Mouse (Mus musculus) heart, embryonic 13.5 days (tissue): ENCODE measurements around the gene Mfsd4b5. TPM values are rescaled to one million over a fixed set of nuclear protein-coding genes. Genes with fewer than 3 reads are reported as not detected.
"Not testable (repeated sequence)": the region's sequence is repeated elsewhere in the genome, so short reads cannot be mapped to it uniquely, and the experiment has no call there.

Experiments
- ATAC-seq: fragments of 200-750 bp; cut with Nextera tagmentation; 2 replicates; pipeline ENCODE4 v1.8.0; 2017; ENCODE audit warnings: moderate TSS enrichment; ENCODE audit not compliant: insufficient number of reproducible peaks, low FRiP score, low TSS enrichment; ENCODE audit errors: extremely low read depth
- H3K27ac ChIP-seq: fragments of 300-500 bp; sonication (generic); replicated peaks from 2 replicates; pipeline ENCODE4 v1.5.1; 2015; ENCODE audit warnings: moderate library complexity, mild to moderate bottlenecking, inconsistent platforms
- H3K27me3 ChIP-seq: fragments of 300-500 bp; sonication (generic); replicated peaks from 2 replicates; pipeline ENCODE4 v1.6.1; 2015; ENCODE audit warnings: mild to moderate bottlenecking, inconsistent platforms
- H3K36me3 ChIP-seq: fragments of 300-500 bp; sonication (generic); 2 replicates; pipeline ENCODE4 v1.6.1; 2015; ENCODE audit warnings: mild to moderate bottlenecking, inconsistent platforms
- H3K4me1 ChIP-seq: fragments of 300-500 bp; sonication (generic); 2 replicates; pipeline ENCODE4 v1.6.1; 2015; ENCODE audit warnings: inconsistent platforms
- H3K4me2 ChIP-seq: fragments of 300-500 bp; sonication (generic); 2 replicates; pipeline ENCODE4 v1.6.1; 2015; ENCODE audit warnings: inconsistent platforms, mild to moderate bottlenecking, moderate library complexity
- H3K4me3 ChIP-seq: fragments of 300-500 bp; sonication (generic); 2 replicates; pipeline ENCODE4 v1.5.1; 2015; ENCODE audit warnings: moderate library complexity, mild to moderate bottlenecking, inconsistent platforms
- H3K9ac ChIP-seq: fragments of 300-500 bp; sonication (generic); 2 replicates; pipeline ENCODE4 v1.6.1; 2015; ENCODE audit warnings: inconsistent platforms, mild to moderate bottlenecking, moderate library complexity
- H3K9me3 ChIP-seq: fragments of 300-500 bp; sonication (generic); 2 replicates; pipeline ENCODE4 v1.6.1; 2016; ENCODE audit warnings: inconsistent platforms
- WGBS: fragments of 180-500 bp; shearing (Covaris S2); methylation state at CpG from one replicate; pipeline ENCODE4 v1.1.7; 2015; ENCODE audit warnings: mixed read lengths; 5-methylcytosine and 5-hydroxymethylcytosine counted together
- polyA plus RNA-seq: library from polyadenylated mRNA; unstranded; fragments of >200 nt; fragmentation: Nextera tagmentation; extraction: Ambion mirVana; gene quantifications from 2 replicates; pipeline ENCODE4 v1.2.1, GENCODE M21; 2015

Gene Mfsd4b5
- polyA plus RNA-seq, 1 experiment from 2014 or later, result not detected

DNA sequence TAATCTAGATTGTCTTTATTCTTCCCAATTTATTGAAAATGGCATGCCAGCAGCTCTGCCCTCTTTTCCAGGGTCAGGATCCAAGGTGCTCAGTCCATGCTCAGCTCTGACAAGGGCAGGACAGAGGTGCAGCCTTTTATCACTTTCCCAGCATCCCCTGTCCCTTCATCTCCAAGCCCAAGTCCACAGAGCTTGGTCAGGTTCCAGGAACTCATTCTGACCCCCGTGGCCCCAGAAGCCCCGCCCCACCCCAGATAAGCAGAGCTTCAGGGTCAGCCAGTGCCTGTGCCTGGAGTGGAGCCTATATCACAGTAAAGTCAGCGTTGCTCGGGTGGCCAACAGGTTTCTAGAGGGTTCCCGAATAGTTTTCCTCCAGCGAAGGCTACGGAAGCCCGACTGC is 61.9 kb downstream of the Mfsd4b5 start:
- Histone ChIP-seq H3K4me1 (peaks cover 11% of the 10 kb centered on the region), H3K27me3 (peaks cover 24% of the 10 kb centered on the region)
- not testable (repeated sequence) for H3K4me3 ChIP-seq, H3K9me3 ChIP-seq, H3K36me3 ChIP-seq, H3K9ac ChIP-seq, ATAC-seq, H3K27ac ChIP-seq, H3K4me2 ChIP-seq
- 45% methylated on average over 8 of the region's 8 CpGs for WGBS

DNA sequence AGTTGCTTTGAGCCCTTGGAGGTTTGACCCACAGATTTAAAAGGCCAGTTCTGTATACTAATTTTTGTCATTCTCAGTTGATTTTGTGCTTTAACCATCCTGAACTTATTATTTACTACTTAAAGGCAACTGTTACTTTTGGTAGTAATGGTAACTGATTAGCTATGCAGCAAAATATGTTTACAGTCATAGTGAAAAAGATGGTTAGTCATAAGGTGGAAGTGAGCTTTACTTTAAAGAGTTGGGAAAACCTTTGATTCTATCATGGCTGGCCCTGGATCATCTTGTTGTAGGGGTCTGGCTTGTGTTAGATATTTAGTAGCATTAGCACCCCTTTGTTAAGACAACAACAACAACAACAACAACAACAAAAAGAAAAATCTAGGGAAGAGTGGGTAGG is 73.8 kb downstream of the Mfsd4b5 start:
- ATAC-seq, result no peak
- Histone ChIP-seq H3K27me3 (no peaks in the 10 kb centered on the region), H3K9me3 (no peaks in the 10 kb centered on the region)

DNA sequence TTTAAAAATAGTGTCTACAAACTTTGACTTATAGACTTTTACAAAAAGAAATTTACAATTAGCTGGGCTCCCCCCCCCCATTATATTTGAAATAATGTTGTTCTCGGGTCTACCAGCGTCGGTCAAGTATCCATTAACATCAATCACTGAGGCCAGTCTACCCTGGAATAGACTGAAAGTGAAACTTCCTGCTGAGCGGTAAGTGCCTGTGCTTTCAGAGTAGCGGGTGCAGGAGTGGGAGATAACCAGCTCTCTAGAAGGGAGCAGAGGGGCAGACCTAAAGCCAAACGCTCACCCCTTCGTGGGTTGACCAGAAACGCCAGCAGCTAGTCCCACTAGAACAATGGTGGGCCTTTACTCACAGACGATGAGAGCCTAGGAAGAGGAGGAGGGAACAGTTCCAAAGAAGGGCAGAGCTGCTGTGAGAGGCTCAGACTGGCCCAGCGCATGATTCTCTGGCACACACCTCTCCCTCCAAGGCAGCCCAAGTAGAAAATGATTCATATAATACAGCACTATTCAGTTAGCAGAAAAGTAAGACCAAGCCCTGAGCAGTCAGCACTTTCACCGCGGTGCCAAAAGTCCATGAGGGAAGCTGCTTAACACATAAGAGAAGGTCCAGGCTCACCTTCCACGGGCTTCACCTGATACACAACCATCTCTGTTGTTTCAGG is 77.5 kb downstream of the Mfsd4b5 start:
- Histone ChIP-seq H3K4me3 (peak overlapping the region; percentile 18), H3K27me3 (no peaks in the 10 kb centered on the region), H3K4me2 (peak overlapping the region; percentile 46), H3K36me3 (no peaks in the 10 kb centered on the region), H3K27ac (no peak overlapping the region), H3K4me1 (no peaks in the 10 kb centered on the region), H3K9ac (no peak overlapping the region), H3K9me3 (no peaks in the 10 kb centered on the region)
- no peak for ATAC-seq
- WGBS, result 52% methylated on average over 13 of the region's 13 CpGs

More for the DNA sequence above, 73.8 kb downstream of the Mfsd4b5 start:
- no peak overlapping the region for H3K4me2 ChIP-seq
- H3K27ac ChIP-seq, result no peak overlapping the region
- no peaks in the 10 kb centered on the region for H3K4me1 ChIP-seq
- H3K4me3 ChIP-seq, result no peak overlapping the region
- no peaks in the 10 kb centered on the region for H3K36me3 ChIP-seq
- no peak overlapping the region for H3K9ac ChIP-seq

Other genes with a start within 250 kb of the Mfsd4b5 start
- gene Mfsd4b4, start 87.4 kb downstream of the Mfsd4b5 start, polyA plus RNA-seq, result 3.7 and 4.0 TPM in 2 replicates
- not detected in 2 replicates for gene Mfsd4b2, start 59.7 kb downstream of the Mfsd4b5 start, polyA plus RNA-seq
- 0.64 and 0.74 TPM in 2 replicates for gene Mfsd4b3, start 26.5 kb downstream of the Mfsd4b5 start, polyA plus RNA-seq
- gene Mfsd4b1, start 38.6 kb upstream of the Mfsd4b5 start, polyA plus RNA-seq, result 0.27 and 0.55 TPM in 2 replicates
- 14.9 and 19.6 TPM in 2 replicates for gene Slc16a10, start 155.6 kb upstream of the Mfsd4b5 start, polyA plus RNA-seq